Mouse (Mus musculus): ENCODE measurements around the gene Fkbp14.

Gene Fkbp14

DNA sequence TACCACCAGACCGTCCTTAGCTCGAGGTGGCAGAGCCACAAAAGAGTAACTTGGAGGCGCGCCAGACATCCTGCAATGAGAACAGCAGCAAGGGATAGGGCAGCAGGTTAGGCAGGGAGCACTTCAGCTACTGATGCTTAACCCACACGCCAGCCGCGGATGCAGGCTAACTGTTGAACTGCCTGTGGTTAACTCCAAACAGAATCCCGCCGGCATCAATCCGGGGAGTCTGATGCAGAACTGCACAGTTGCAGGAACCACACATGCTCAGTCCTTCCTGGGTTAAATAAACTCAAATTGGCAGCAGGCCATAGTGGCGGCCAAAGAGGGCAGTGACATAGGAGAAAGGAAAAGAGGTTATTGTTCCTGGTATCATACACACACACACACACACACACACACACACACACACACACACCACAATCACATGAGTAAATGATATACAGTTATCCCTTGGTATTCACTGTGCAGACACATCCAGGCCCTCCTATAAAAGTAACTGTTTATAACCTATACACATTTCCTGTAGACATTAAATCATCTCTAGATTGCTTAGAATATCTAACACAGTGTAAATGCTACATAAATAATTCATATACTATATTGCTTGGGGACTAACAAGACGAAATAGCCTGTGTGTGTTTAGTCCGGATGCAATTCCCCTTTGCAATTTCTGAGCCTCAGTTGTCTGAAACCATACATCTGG is 48.6 kb downstream of the Fkbp14 start:
- no peak for DNase-seq (ENCODE audit: low spot score)

DNA sequence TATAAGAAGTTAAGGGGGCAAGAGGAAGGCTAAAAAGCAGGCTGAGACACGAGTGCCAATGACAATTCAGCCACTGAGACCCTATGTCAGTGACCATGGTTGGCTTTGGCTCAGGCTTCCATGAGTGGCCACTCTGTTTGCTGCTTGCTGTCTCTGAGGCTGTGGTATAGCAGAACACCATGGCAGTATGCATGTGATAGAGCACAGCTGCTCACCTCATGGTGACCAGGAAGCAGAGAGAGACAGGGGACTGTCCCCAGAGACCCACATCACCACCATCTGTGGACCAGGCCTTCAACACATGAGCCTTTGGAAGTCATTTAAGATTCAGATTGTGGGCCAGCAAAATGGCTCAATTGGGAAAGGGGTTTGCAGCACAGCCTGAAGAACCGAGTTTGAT is 53.5 kb downstream of the Fkbp14 start:
- no peak for DNase-seq (ENCODE audit: low spot score)

DNA sequence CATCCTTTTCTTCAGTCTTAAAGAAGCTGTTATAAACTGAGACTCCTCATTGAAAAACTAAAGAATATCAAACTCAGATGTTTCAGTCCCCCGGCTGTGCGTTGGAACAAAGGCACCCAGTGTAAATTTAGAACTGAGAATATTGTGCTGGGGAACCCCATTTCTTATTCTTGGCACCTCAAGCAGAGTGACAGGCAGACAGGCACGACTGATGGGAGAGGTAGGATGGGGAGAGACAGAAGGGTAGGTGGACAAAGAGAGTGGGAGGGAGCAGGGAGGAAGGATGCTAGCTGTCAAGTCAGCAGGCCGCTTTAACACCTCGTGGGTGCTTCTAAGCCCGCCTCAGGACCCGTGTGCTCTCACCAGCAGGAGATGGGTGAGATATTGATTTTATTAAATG is 54.3 kb downstream of the Fkbp14 start:
- no peak for DNase-seq (ENCODE audit: low spot score)

DNA sequence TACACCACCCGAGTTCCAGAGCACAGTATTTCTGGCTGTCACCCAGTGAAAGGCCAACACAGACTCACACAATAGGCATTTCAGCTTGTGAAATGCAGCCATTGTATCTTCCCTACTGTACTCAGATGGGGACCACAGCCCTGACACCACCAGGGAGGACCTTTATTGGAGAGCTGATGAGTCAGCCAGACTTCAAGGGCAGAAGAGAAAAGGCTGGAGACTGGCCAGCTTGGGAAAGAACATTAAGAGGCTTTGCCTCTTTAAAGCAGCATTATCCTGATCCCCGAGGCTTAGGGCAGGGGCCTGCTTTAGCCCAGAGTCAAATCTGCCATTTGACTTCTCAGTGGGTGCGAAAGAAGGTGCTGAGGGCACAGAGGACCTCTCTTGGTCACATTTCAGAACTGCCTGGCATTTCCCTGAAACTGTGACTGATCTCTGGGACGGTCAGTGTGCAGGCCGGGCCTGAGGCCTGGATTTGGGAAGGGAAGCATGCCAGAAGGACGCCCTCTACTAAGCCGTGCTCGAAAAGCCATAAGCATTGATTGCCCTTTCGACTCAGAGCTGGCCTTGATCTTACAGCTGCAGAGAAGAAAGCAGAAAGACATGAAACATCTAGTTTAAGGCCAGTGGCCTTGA is 56.7 kb downstream of the Fkbp14 start:
- DNase-seq (ENCODE audit: low spot score), result peak; percentile 30

DNA sequence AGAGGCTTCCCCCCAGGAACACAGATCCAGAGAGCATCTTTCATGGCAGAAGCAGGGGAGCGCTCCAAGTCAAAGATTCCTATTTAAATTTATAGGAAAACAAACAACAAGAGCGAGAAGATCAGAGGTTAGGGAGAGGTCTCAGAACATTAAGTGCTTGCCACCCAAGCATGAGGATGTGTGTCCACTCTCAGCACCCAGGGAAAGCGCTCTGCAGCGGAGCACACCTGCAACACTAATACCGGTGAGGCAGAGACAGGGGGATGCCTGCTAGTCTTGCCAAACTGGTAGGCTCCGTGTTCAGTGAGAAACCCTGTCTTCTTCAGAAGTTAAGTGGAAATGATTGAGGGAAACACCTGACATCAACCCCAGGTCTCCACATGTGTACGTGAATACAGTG is 57.7 kb downstream of the Fkbp14 start:
- no peak for DNase-seq (ENCODE audit: low spot score)

DNA sequence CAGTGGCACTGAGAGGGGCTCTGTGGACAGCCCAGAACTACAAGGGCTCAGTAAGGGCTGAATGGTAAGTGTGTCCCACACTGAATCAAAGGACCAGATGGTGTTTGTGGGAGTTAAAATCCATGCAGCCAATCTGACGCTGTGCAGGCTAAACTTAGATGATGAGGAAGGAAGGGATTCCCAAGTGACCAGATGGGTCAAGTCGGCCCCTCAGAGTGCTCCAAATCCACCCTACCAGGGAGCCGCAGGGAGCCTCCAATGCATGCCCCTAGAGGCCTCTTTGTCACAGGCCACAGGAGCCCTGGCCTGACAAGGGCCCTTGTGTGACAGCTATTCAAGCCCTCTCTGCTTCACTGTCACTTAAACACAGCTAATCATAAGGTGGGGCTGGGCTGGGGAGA is 58.3 kb downstream of the Fkbp14 start:
- no peak for DNase-seq (ENCODE audit: low spot score)

DNA sequence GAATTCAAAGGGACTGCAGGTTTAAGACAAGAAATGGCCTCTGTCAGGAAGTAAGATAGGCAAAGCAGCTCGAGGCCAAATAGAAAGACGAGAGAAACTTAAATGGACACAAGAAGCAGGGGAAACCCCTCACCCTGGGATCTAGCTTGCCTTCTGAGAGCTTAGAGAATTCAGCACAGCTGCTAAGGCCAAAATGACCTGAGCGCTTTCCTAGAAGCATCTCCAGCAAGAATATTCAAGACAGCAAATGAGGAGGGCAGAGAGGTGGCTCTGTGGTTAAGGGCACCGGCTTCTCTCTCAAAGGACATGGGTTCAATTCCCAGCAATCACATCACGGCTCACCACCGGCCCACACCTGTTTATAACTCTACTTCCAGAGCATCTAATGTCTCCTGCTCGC is 60.1 kb downstream of the Fkbp14 start:
- no peak for DNase-seq (ENCODE audit: low spot score)

DNA sequence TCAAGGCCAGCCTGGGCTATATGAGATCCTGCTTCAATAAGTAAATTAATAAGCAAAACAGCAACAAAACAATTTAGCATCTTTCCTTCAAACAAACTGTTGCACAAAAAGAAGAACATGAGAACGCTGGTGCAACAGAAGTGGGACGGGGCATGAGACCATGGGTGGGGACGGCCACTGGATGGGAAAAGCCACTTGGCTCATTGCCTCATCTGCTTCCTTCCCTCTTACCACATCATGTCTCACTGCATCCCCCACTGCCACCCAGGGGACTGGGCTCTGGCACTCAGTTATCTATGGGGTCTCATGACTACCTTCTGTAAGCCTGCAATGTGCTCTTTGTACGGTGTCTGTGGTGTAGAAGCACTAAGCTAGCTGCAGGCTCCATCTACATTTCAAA is 61.6 kb downstream of the Fkbp14 start:
- no peak for DNase-seq (ENCODE audit: low spot score)

DNA sequence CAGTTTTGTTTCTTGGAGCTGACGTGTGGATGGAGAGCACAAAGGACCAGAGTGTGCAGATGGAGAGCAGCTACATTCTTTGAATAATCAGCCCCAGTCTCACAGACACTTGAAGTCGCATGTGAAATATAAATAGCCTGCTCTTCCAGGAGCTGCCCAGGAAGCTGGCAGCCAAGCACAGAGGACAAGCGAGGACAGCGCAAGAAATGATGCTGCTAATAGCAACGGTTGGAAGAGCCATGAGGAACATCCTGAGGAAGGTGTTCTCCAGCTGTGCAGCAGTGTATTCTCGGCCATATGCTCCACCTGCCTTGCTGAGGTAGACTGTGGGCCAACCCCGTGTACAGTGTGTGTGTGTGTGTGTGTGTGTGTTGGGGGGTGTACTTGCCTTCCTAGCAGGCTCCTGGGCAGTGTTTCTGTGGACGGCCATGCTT is 66.0 kb downstream of the Fkbp14 start:
- DNase-seq (ENCODE audit: low spot score), result no peak

DNA sequence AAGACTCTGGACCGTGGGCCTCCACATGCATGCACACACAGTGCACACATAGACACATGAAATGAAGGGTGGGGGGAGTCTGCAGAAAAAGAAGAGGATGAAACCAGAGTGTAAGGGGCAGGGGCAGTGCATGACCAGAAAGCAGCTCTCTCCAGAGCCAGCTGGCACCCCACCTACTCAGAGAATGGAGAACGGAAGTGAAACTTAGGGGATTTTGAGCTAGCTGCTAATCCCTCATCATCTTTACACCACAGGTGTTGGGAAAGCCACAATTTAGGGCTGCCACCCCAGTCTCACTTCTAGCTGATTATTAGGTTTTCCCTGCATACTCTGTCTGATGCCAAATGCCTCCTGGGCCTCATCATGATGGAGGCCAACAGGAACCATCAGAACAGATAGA is 66.9 kb downstream of the Fkbp14 start:
- DNase-seq (ENCODE audit: low spot score), result no peak

DNA sequence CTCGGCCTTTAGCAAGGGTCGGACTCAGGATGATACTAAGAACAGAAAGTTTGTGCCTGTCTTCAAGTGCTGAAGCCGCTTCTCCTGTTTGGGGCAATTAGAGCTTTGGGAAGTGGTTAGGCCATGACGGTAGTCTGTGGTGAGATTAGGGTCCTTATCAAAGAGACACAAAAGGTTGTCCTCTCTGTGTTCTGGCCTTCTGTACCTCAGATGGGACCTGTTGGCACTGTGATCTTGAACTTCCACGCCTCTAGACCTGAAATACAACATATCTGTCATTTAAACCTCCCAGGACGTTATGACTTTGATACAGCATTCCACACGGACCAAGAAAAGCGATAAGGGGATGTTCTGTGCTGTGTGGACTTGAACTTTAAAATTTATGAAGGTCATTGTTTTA is 68.4 kb downstream of the Fkbp14 start:
- no peak for DNase-seq (ENCODE audit: low spot score)
